Mouse (Mus musculus) neural tube, postnatal 0 days (tissue): ENCODE measurements around the gene Ptprf. TPM values are rescaled to one million over a fixed set of nuclear protein-coding genes. Genes with fewer than 3 reads are reported as not detected.
A peak's percentile ranks its signal among the peaks of the same experiment; 100 is the strongest.

Experiments
- microRNA-seq: library from miRNA; unstranded; fragments of <30 nt; microRNA quantifications from one replicate; pipeline ENCODE4, GENCODE M21; 2016
- polyA plus RNA-seq: library from polyadenylated mRNA; unstranded; fragments of >200 nt; fragmentation: Nextera tagmentation; extraction: Ambion mirVana; gene quantifications from 2 replicates; pipeline ENCODE4 v1.2.1, GENCODE M21; 2015

Gene Ptprf
- polyA plus RNA-seq = 41.2 and 43.7 TPM in 2 replicates

GRCm38 (mm10) chr4:118291231-118291630 is at the start of gene Ptprf:
TSS of gene Ptprf (minus strand) at chr4:118291405.

GRCm38 (mm10) chr4:118179467-118180300 is 111.5 kb downstream of the Ptprf start, which contains the start of gene Kdm4a:
TSS of gene Kdm4a (minus strand) at chr4:118180043.

Small RNA genes within 50 kb of the gene (microRNA-seq; reads per million reads assigned to microRNA genes)
- 2.9 reads per million, percentile 1 among the genes with 10 or more reads in this experiment for gene Mir7226

Other genes starting within 250 kb of the Ptprf start
- 14.1 and 14.2 TPM in 2 replicates for gene St3gal3, start 156.5 kb downstream of the Ptprf start, polyA plus RNA-seq
- gene Kdm4a, start 111.4 kb downstream of the Ptprf start, polyA plus RNA-seq = 29.8 and 37.5 TPM in 2 replicates
- gene Szt2, start 117.9 kb upstream of the Ptprf start, polyA plus RNA-seq = 3.8 and 6.0 TPM in 2 replicates
- gene Med8, start 117.9 kb upstream of the Ptprf start, polyA plus RNA-seq = 91.1 and 97.2 TPM in 2 replicates
- gene Elovl1, start 136.7 kb upstream of the Ptprf start, polyA plus RNA-seq = 51.9 and 58.1 TPM in 2 replicates
- 19.7 and 19.9 TPM in 2 replicates for gene Cdc20, start 145.9 kb upstream of the Ptprf start, polyA plus RNA-seq
- 0.14 and 0.22 TPM in 2 replicates for gene Mpl, start 166.1 kb upstream of the Ptprf start, polyA plus RNA-seq
- 9.8 and 11.7 TPM in 2 replicates for gene Tie1, start 198.7 kb upstream of the Ptprf start, polyA plus RNA-seq
- not detected in 2 replicates for gene 2610528J11Rik, start 235.6 kb upstream of the Ptprf start, polyA plus RNA-seq